Mouse (Mus musculus) liver, adult (tissue): Measurements from ENCODE around the gene Nrxn2.

Source experiments
- GATA4 ChIP-seq: IDR thresholded peaks from 2 replicates; pipeline ENCODE4 v1.6.1; 2014; ENCODE audit warnings: mild to moderate bottlenecking, low read length; ENCODE audit not compliant: insufficient replicate concordance

Gene Nrxn2

GRCm38 (mm10) chr19:6551215-6551614 lies 132.7 kb downstream of the Nrxn2 start:
- TF ChIP-seq GATA4, result no peak

GRCm38 (mm10) chr19:6552302-6553028 lies 133.9 kb downstream of the Nrxn2 start:
- no peak for TF ChIP-seq GATA4

- TF ChIP-seq GATA4, result no peak
Measured at GRCm38 (mm10) chr19:6553174-6553573, 134.6 kb downstream of the Nrxn2 start.

- peak; percentile 88; the same call in 1 of the 2 replicates for TF ChIP-seq GATA4
Measured at GRCm38 (mm10) chr19:6553819-6554582, 135.5 kb downstream of the Nrxn2 start.

- TF ChIP-seq GATA4, result no peak
Measured at GRCm38 (mm10) chr19:6559576-6559975, 141.0 kb downstream of the Nrxn2 start.

GRCm38 (mm10) chr19:6560246-6560815 lies 141.8 kb downstream of the Nrxn2 start:
- TF ChIP-seq GATA4, result no peak

- TF ChIP-seq GATA4, result no peak
Measured at GRCm38 (mm10) chr19:6565136-6565535, 146.6 kb downstream of the Nrxn2 start.

GRCm38 (mm10) chr19:6566450-6566849 lies 147.9 kb downstream of the Nrxn2 start:
- TF ChIP-seq GATA4, result no peak

- no peak for TF ChIP-seq GATA4
Measured at GRCm38 (mm10) chr19:6569021-6569420, 150.5 kb downstream of the Nrxn2 start.

- TF ChIP-seq GATA4, result no peak
Measured at GRCm38 (mm10) chr19:6569561-6569960, 151.0 kb downstream of the Nrxn2 start.

- TF ChIP-seq GATA4, result no peak
Measured at GRCm38 (mm10) chr19:6571476-6571875, 152.9 kb downstream of the Nrxn2 start.

- no peak for TF ChIP-seq GATA4
Measured at GRCm38 (mm10) chr19:6572001-6572400, 153.5 kb downstream of the Nrxn2 start.
